Mouse (Mus musculus): Measurements from ENCODE around the gene Fxyd1. TPM values are rescaled to one million over a fixed set of nuclear protein-coding genes. Genes with fewer than 3 reads are reported as not detected.

Fxyd1 gene
- total RNA-seq (2012; rRNA removed) (not detected in 2 replicates), polyA plus RNA-seq (2012; ENCODE audit: insufficient read depth in 1 of 2, insufficient read length in 2 of 2, low read depth in 1 of 2, low replicate concordance in 2 of 2, missing spikeins in 1 of 2) (under 1 TPM in 1 of 2 experiments, not detected in 1; 0.22 TPM)

DNA sequence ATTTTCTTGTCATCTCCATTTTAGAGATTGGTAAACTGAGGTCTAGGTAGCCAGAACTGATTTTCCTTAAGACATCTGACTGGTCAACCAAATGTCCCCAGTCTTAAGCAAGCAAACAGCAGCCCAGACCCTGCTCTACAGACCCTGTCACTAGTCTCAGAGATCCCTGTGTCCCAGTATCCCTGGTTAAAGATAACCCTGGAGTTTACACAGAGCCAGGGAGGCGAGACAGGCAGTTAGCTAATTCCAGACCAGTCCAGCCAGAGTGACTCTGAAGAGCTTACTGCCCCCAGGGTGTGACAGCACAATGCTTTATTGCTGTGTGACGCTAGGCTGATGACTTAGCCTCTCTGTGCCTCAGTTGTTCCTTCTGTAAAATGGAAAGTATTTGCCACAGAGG is at the start of gene Fxyd1:
Gene Fxyd1 (minus strand): TSS at position 129 of the 400 bp plus-strand sequence.
- H3K27me3 ChIP-seq (ENCODE audit: control insufficient read depth in 1 of 2, insufficient read depth in 2 of 2, low read length in 2 of 2) = no peaks in the 10 kb centered on the region

GRCm38 (mm10) chr7:31106166-31106565 is 49.2 kb upstream of the Fxyd1 start:
- H3K4me1 ChIP-seq (ENCODE audit: control insufficient read depth in 1 of 2, insufficient read depth in 2 of 2, low read length in 2 of 2) = peaks cover 0 to 16% of the 10 kb centered on the region in 2 experiments; a peak in 1 of 4 replicates
- DNase-seq (ENCODE audit: low read depth, low spot score) = no peak
- TF ChIP-seq NELFE (IDR thresholded peaks at IDR 0.05; ENCODE audit: low read depth, low read length) (no peak), ZC3H11A (IDR thresholded peaks at IDR 0.05; ENCODE audit: low read depth, low read length) (no peak), MYC (IDR thresholded peaks at IDR 0.05; ENCODE audit: low read depth, low read length) (no peak)
- H3K4me3 ChIP-seq (ENCODE audit: control insufficient read depth in 1 of 2, insufficient read depth in 1 of 2, low read depth in 2 of 2, low read length in 2 of 2) = no peak overlapping the region
- H3K79me2 ChIP-seq (ENCODE audit: control insufficient read depth, insufficient read depth, low read length, poor library complexity) = no peaks in the 10 kb centered on the region
- H3K9me3 ChIP-seq (replicated peaks; ENCODE audit: insufficient read depth, low read length) = no peaks in the 10 kb centered on the region
- H3K36me3 ChIP-seq (ENCODE audit: control insufficient read depth in 1 of 2, insufficient read depth in 2 of 2, low read length in 2 of 2) = peaks cover 0 to 8% of the 10 kb centered on the region in 2 experiments; a peak in 1 of 4 replicates
- no peak overlapping the region for H3K27ac ChIP-seq (ENCODE audit: control insufficient read depth, low read depth, low read length)
- no peaks in the 10 kb centered on the region for H3K27me3 ChIP-seq (ENCODE audit: control insufficient read depth in 1 of 2, insufficient read depth in 2 of 2, low read length in 2 of 2)
- H3K9ac ChIP-seq (ENCODE audit: control insufficient read depth, low read depth, low read length, poor library complexity, severe bottlenecking) = no peak overlapping the region

More for the DNA sequence above, at the start of gene Fxyd1:
- Histone ChIP-seq H3K79me2 (ENCODE audit: control insufficient read depth, insufficient read depth, low read length, poor library complexity) (no peaks in the 10 kb centered on the region), H3K9ac (ENCODE audit: control insufficient read depth, low read depth, low read length, poor library complexity, severe bottlenecking) (no peak within 1 kb of the TSS), H3K27ac (ENCODE audit: control insufficient read depth, low read depth, low read length) (no peak within 1 kb of the TSS), H3K9me3 (replicated peaks; ENCODE audit: insufficient read depth, low read length) (no peaks in the 10 kb centered on the region), H3K36me3 (ENCODE audit: control insufficient read depth in 1 of 2, insufficient read depth in 2 of 2, low read length in 2 of 2) (no peaks in the 10 kb centered on the region), H3K4me1 (ENCODE audit: control insufficient read depth in 1 of 2, insufficient read depth in 2 of 2, low read length in 2 of 2) (no peaks in the 10 kb centered on the region; a peak in 1 of 4 replicates), H3K4me3 (ENCODE audit: control insufficient read depth in 1 of 2, insufficient read depth in 1 of 2, low read depth in 2 of 2, low read length in 2 of 2) (no peak within 1 kb of the TSS)
- TF ChIP-seq MAFK (IDR thresholded peaks at IDR 0.05; ENCODE audit: borderline replicate concordance, low read depth, low read length) (no peak), UBTF (IDR thresholded peaks at IDR 0.05; ENCODE audit: borderline replicate concordance, insufficient read depth, low read depth, low read length) (no peak), BHLHE40 (IDR thresholded peaks at IDR 0.05; ENCODE audit: borderline replicate concordance, low read depth, low read length) (no peak), SIN3A (IDR thresholded peaks at IDR 0.05; ENCODE audit: low read length) (no peak)
- DNase-seq (ENCODE audit: low read depth, low spot score) = no peak

DNA sequence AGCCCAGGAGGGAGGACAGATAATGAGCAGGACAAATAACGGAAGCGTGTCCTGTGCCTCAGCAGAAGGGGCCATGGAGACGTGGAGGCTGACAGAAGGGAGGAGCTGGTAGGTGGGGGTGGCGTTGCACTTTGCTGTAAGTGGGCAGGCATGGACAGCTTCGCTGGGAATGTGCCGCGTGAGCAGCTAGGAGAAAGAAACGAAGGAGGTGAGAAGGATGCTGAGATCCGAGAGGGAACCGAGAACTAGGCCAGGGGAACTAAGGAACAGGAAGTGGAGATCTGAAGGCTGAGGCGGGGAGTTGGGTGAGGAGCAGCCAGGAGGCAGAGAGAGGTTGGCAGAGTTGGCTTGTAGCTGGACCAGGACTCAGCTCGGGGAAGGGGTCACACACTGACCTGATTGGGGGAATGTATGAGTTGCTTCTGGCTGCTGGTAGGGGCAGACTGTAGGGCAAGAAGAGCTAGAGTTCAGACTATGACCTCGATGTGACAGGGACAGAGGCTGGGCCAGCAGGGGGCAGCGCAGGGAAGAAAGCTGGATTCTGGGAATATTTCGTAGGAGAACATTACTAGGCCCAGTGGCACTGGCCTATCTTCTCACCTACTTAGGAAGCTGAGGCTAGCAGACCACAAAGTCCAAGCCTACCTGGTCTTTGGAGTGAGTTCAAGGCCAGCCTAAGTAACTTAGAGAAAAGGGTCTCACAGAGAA is 48.2 kb upstream of the Fxyd1 start:
- H3K9me3 ChIP-seq (replicated peaks; ENCODE audit: insufficient read depth, low read length) = no peaks in the 10 kb centered on the region
- H3K79me2 ChIP-seq (ENCODE audit: control insufficient read depth, insufficient read depth, low read length, poor library complexity) = no peaks in the 10 kb centered on the region
- H3K36me3 ChIP-seq (ENCODE audit: control insufficient read depth in 1 of 2, insufficient read depth in 2 of 2, low read length in 2 of 2) = peaks cover 0 to 2% of the 10 kb centered on the region in 2 experiments; a peak in 1 of 4 replicates
- H3K4me3 ChIP-seq (ENCODE audit: control insufficient read depth in 1 of 2, insufficient read depth in 1 of 2, low read depth in 2 of 2, low read length in 2 of 2) = no peak overlapping the region
- no peak overlapping the region for H3K9ac ChIP-seq (ENCODE audit: control insufficient read depth, low read depth, low read length, poor library complexity, severe bottlenecking)
- TF ChIP-seq RAD21 (IDR thresholded peaks at IDR 0.05; ENCODE audit: low read depth, low read length) = peak; percentile 47
- TF ChIP-seq SMC3 (IDR thresholded peaks at IDR 0.05; ENCODE audit: low read depth, low read length) = peak; percentile 59
- TF ChIP-seq USF1 (IDR thresholded peaks at IDR 0.05; ENCODE audit: low read depth, low read length) = no peak
- peak; percentile 61 to 81 (median 66) for TF ChIP-seq CTCF (IDR thresholded peaks at IDR 0.05 in 2 of 3, conservative IDR thresholded peaks at IDR 0.05 in 1 of 3; ENCODE audit: control insufficient read depth in 1 of 3, insufficient read depth in 1 of 3, low read depth in 2 of 3, low read length in 3 of 3, poor library complexity in 1 of 3, severe bottlenecking in 1 of 3)
- peak; percentile 31 for DNase-seq (ENCODE audit: low read depth, low spot score)
- no peaks in the 10 kb centered on the region for H3K27me3 ChIP-seq (ENCODE audit: control insufficient read depth in 1 of 2, insufficient read depth in 2 of 2, low read length in 2 of 2)
- no peak overlapping the region for H3K27ac ChIP-seq (ENCODE audit: control insufficient read depth, low read depth, low read length)
- H3K4me1 ChIP-seq (ENCODE audit: control insufficient read depth in 1 of 2, insufficient read depth in 2 of 2, low read length in 2 of 2) = peaks cover 0 to 11% of the 10 kb centered on the region in 2 experiments; a peak in 1 of 4 replicates

All from MEL (cell line).